In genomic region chr12:73112326-73113087, GRCm38 (mm10) we compare ENCODE assay signal across 8 mouse cellular contexts. TPM values are rescaled to one million over a fixed set of nuclear protein-coding genes. Genes with fewer than 3 reads are reported as not detected.
A peak's percentile ranks its signal among the peaks of the same experiment; 100 is the strongest.
DNase-seq lines count a peak whose midpoint lies in the region; ATAC-seq and TF ChIP-seq lines count a peak whose summit lies in the region.

No protein-coding gene starts in this region.

- TF ChIP-seq POLR2A in brain, embryonic 14.5 days (IDR thresholded peaks at IDR 0.05; ENCODE audit: borderline replicate concordance, extremely low read depth, insufficient read depth, insufficient read length, poor library complexity, severe bottlenecking): 0 out of 2 replicates have a peak, but pooled peaks have one; percentile 8

- ATAC-seq in forebrain, embryonic 13.5 days: peak; percentile 70

- H3K9ac ChIP-seq in forebrain, embryonic 13.5 days: peak overlapping the region; percentile 70

- H3K4me1 ChIP-seq in forebrain, embryonic 13.5 days: peaks cover 22% of the 10 kb centered on the region

- H3K27me3 ChIP-seq in forebrain, embryonic 13.5 days: peaks cover 29% of the 10 kb centered on the region

- H3K36me3 ChIP-seq in forebrain, embryonic 13.5 days (ENCODE audit: poor library complexity, severe bottlenecking): no peaks in the 10 kb centered on the region

- under 1% methylated on average over 62 of the region's 71 CpGs for WGBS in forebrain, embryonic 13.5 days

- no peaks in the 10 kb centered on the region for H3K9me3 ChIP-seq in forebrain, embryonic 13.5 days (replicated peaks)

- peak; percentile 44 to 80 for DNase-seq in adrenal gland, adult (ENCODE audit: inconsistent age in 2 of 2, low spot score in 1 of 2)
- no peak for DNase-seq in adrenal gland, adult 8-10 months
- peak; percentile 73 for DNase-seq in brain, embryonic 14.5 days (ENCODE audit: low read depth)
- peak; percentile 39 for DNase-seq in heart, postnatal 4 days
- peak; percentile 19 to 23 for DNase-seq in layer of hippocampus, postnatal 36 days
- DNase-seq in lung, postnatal 4 days: peak; percentile 49 to 61
- peak; percentile 32 for DNase-seq in right cerebral cortex, postnatal 25 days

- H3K27ac ChIP-seq in forebrain, embryonic 13.5 days: no peak overlapping the region

- H3K4me2 ChIP-seq in forebrain, embryonic 13.5 days: peak overlapping the region; percentile 99

- H3K4me3 ChIP-seq in forebrain, embryonic 13.5 days: peak overlapping the region; percentile 70

- TF ChIP-seq CTCF in brain, embryonic 14.5 days (IDR thresholded peaks at IDR 0.05; ENCODE audit: borderline replicate concordance, extremely low read depth, insufficient read depth, insufficient read length): no peak

RNA-seq across cellular contexts. Expression of gene Six4, which starts 0.7 kb away (rescaled TPM):
- 1 to 10 TPM in 2 of 4 experiments, under 1 TPM in 2; 0.94 to 1.4 (median 1.0) TPM for total RNA-seq in adrenal gland, adult 8-10 months (2022)
- 0.74 and 0.75 TPM in 2 replicates for polyA plus RNA-seq in brain, embryonic 14.5 days (2012; rRNA removed)
- polyA plus RNA-seq in forebrain, embryonic 13.5 days (2015; fragmentation: Nextera tagmentation; extraction: Ambion mirVana): 0.89 and 1.0 TPM in 2 replicates
- 1 to 10 TPM; 2.3 TPM for total RNA-seq in heart, postnatal 4 days (2021)
- total RNA-seq in layer of hippocampus, postnatal 36 days (2021): under 1 TPM; 0.85 to 0.86 TPM

RNA-seq across cellular contexts. Expression of gene Mnat1, which starts 11.0 kb away (rescaled TPM):
- total RNA-seq in adrenal gland, adult 8-10 months (2022): 10 to 100 TPM; 21.1 to 29.8 (median 24.7) TPM
- polyA plus RNA-seq in brain, embryonic 14.5 days (2012; rRNA removed): 13.8 and 15.4 TPM in 2 replicates
- 20.8 and 21.6 TPM in 2 replicates for polyA plus RNA-seq in forebrain, embryonic 13.5 days (2015; fragmentation: Nextera tagmentation; extraction: Ambion mirVana)
- 10 to 100 TPM; 28.0 to 30.3 TPM for total RNA-seq in heart, postnatal 4 days (2021)
- 10 to 100 TPM; 22.0 to 23.9 TPM for total RNA-seq in layer of hippocampus, postnatal 36 days (2021)

RNA-seq across cellular contexts. Expression of gene Six1, which starts 58.8 kb away (rescaled TPM):
- total RNA-seq in adrenal gland, adult 8-10 months (2022): 1 to 10 TPM in 3 of 4 experiments, under 1 TPM in 1; 0.94 to 2.3 (median 1.3) TPM
- 0.53 and 0.94 TPM in 2 replicates for polyA plus RNA-seq in brain, embryonic 14.5 days (2012; rRNA removed)
- 0.22 and 0.42 TPM in 2 replicates for polyA plus RNA-seq in forebrain, embryonic 13.5 days (2015; fragmentation: Nextera tagmentation; extraction: Ambion mirVana)
- under 1 TPM; 0.19 to 0.54 TPM for total RNA-seq in heart, postnatal 4 days (2021)
- total RNA-seq in layer of hippocampus, postnatal 36 days (2021): under 1 TPM in 1 of 2 experiments, not detected in 1; 0.22 TPM
